Mouse (Mus musculus) embryo, embryonic 11.5 days (tissue): ENCODE results near the gene Uqcc2.

Source experiments
- DNase-seq: peaks from one replicate; pipeline ENCODE4 v3.0.0-alpha.2; 2012; ENCODE audit warnings: low read depth, low spot score

Uqcc2 gene

GRCm38 (mm10) chr17:27133551-27134141 lies at the start of gene Uqcc2:
Uqcc2 (minus strand) TSS chr17:27133916.
- peak; percentile 95 for DNase-seq

GRCm38 (mm10) chr17:27182401-27182800 lies 48.7 kb upstream of the Uqcc2 start:
- DNase-seq: no peak

DNA sequence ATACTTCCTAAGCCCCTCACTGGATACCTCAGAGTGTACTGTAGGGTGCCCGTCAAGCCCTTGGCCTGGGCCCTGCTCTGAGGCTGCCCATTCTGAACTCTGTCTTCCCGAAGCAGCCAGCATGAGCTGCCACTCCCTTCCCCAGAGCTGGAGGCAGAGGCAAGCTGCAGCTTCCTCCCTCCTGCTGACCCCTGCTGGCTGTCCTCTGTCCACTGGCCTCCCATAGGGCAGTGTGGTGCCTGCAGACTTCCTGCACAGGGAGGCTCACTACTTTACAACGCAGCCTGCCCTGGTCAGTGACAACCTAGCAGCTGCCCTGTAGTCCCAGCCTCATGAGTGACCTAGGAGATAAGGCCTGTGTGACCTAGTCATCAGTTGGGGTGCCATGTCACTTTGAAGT lies 48.0 kb upstream of the Uqcc2 start:
- DNase-seq: no peak

DNA sequence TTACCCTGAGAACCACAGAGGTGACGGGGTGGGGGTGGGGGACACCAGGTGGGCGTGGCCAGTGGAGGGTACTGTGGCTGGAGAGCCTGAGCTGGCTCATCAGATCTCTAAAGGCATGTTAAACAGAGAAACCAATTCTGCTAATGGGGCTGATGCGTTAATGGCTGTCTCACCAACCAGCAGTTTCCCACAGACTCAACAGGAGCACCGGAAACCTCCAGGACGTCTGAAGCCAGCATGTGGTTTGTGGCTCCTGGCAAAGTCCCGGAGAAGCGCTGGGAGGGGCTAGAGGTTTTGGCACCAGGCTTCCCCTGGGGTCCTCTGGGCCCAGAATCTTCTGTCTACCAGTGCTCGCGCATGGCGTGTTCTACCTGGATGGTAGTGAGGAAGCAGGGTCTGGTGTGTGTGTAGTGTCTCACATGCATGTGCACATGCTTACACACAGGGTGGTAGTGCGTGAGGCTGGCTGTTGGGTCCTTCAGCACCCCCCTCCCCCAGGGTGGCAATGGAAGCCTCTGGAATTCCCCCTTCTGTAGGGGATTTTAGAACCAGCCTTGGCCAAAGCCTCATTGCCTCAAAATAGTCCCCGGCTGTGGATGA lies 46.1 kb upstream of the Uqcc2 start:
- DNase-seq: no peak

DNA sequence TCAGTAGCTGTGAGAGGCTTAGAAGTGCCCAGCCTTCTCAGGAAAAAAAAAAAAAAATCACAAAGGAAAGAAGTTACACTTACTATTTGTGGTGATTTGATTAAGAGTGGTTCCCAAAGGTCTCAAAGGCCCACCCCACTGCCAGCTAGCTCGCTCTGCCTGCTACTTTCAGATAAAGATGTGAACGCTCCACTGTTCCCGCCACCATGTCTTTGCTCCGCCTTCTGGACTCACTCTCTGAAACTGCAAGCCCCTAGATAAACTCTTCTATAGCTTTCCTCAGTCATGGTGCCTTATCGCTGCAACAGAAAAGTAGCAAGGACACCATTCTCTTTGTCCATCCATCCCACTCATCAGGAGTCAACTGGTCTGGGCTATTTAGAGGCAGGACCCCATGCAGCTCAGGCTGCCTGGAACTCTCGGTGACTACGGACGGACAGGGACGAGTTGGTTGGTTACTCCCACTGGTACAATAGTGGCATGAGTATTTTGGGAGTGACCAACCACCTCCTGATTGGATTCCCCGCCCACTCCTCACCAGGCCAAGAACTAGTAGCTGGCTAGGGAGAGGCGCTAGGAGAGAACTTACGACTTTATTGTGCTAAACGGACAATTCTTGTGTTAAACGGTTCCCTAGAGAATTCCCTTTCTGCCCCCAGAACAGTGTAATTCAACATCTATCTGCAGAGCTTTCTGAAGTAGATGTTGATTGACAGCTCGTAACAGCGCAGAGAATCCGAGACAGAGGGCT lies 44.9 kb upstream of the Uqcc2 start:
- DNase-seq: no peak

DNA sequence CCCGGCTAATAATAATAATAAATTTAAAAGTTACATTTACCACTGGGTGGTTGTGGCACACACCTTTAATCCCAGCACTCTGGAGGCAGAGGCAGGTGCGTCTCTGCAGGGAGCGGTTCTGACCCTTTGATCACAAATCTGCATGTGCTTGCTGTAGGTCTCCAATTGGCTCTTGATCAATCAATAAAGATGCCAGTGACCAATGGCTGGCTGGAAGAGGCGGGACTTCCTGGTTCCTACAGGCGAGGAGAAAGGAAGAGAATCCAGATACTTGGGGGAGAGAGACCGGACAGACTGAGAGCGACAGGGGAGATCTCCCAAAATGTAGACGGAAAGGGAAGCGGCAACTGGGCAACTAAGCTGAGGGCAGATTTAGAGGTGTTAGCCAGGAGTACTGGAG lies 44.3 kb upstream of the Uqcc2 start:
- no peak for DNase-seq

- DNase-seq: no peak
Observed at GRCm38 (mm10) chr17:27176754-27177153, 43.0 kb upstream of the Uqcc2 start.

GRCm38 (mm10) chr17:27176287-27176686 lies 42.6 kb upstream of the Uqcc2 start:
- DNase-seq: no peak

- peak; percentile 29 for DNase-seq
Observed at GRCm38 (mm10) chr17:27175196-27175874, 41.6 kb upstream of the Uqcc2 start.

DNA sequence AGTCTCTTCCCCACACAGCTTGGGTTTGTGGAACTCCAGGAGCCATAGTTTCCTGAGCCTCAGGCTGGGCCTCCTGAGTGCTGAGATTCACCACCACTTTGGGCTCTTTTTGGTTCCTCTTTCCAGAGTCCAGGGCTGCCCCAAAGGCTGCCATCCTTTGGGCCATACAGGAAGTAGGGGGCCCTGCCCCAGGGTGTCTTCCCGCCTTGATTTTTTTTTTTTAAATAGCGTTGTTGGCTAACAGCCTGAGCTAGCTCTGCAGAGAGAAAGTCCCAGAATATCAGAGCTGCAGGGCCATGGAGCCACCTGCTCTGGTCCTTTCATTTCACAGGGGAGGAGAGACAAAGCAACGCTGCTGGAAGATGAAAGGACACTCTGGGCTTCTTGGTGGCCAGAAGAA lies 40.0 kb upstream of the Uqcc2 start:
- no peak for DNase-seq

GRCm38 (mm10) chr17:27172459-27172858 lies 38.7 kb upstream of the Uqcc2 start:
- no peak for DNase-seq

GRCm38 (mm10) chr17:27171121-27171520 lies 37.4 kb upstream of the Uqcc2 start:
- no peak for DNase-seq

DNA sequence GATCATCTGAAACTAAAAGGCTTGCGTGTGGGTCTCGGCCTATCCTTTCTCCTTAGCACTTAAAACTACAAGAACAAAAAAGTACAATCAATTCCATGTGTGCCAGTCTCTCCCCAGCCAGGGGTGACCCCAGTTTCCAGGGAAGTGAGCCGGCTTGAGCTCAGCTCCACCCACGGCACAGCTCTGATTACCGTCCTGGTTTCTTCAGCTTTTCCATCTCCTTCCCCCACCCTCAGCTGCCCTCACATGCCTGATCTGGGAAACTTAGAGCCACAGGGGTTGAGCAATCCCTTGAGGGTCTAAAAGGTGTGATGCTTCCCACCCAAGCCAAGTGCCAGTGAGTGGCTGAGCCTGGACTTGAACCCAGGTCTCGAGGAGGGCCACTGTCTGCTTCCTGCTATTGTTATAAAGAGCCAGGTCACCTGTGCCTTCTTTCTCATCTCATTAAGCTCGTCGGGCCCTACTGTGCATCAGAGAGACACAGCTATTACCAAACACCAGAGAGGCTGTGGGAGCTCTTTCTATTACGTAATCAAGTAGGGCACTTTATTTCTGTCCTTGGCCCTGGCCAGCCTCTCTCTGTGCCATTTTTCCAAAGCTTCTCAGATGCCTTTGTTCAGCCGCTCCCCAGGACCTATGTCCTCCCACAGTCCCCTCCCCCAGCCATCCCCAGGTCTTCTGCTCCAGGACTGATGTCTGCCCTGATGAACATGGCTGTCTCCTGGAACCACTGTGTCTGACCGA lies 36.4 kb upstream of the Uqcc2 start:
- DNase-seq: no peak

DNA sequence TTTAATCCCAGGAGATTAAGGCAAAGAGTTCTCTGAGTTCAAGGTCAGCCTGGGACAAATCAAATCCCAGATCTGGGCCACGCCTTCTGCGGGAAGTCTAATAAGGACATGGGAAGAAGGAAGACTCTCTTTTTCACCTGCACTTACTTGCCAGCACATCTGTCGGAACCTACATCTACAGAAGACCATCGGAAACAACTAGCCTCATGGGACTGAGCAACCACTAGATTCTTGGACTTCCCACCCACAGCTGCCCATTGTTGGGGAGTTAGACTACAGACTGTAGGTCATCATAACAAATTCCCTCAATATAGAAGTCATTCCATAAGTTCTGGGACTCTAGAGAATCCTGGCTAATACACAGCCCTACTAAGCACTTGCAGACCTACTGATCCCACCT lies 34.9 kb upstream of the Uqcc2 start:
- no peak for DNase-seq

DNA sequence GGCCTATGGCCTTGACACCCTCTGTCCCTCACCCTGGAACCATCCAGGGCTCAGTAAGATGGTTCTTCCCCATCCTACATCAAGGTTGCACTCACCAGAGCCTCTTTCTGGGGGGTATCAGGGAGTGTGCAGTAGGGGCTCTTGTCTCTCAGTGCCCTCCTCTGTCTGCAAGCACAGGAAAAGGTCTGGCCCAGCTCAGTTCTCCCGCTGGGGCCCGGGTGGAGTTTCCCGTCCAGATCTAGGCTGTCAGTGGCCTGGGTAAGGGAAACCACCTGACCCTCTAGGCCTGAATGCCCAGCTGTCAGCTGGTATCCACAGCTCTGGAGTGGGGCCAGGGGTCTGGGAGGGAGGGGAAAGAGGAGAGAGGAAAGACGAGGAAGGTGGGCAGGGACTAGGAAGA lies 33.8 kb upstream of the Uqcc2 start, which contains the start of gene Ip6k3:
TSS of gene Ip6k3 (minus strand) at position 251 of the 400 bp plus-strand sequence.
- DNase-seq: no peak

DNA sequence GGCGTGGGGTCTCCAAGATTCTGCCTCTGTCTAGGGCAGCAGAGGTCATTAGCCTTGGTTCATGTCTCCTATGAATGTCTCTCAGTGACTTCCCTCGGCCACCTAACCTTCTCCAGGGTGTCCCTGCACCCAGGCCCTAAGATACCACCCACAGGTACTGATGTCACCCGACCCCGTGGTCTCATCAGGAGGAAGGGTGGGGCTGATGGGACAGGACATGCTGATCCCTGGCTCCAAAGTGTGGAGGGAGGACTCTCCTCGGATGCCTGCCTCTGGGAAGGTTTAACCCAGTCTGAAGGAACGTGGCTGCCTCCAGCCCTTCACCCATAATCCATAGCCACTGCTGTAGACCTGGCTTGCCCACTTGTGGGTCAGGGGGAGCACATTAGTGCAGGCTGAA lies 33.2 kb upstream of the Uqcc2 start:
- DNase-seq: no peak

- DNase-seq: no peak
Observed at GRCm38 (mm10) chr17:27165054-27165773, 31.5 kb upstream of the Uqcc2 start.

GRCm38 (mm10) chr17:27160905-27161304 lies 27.2 kb upstream of the Uqcc2 start:
- DNase-seq: no peak

GRCm38 (mm10) chr17:27159169-27159568 lies 25.5 kb upstream of the Uqcc2 start:
- DNase-seq: no peak

DNA sequence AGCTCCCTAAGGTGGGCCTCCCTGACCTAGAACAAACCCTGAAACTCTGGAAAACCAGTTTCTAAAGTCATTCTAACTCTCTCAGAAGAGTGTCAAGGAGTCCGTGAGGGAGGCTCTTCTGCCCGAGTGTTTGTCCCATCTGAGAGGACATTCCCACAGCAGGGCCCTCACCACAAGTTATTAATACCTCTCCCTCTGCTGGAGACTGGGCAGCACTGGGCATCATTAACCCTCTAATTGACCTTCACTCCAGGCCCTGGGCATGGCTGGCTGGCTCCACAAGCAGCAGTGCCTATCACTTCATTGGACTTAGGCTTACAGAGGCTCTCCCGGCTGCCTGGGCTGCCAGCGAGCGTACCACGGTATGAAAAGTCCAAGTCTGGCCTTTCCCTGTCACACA lies 24.7 kb upstream of the Uqcc2 start:
- no peak for DNase-seq

DNA sequence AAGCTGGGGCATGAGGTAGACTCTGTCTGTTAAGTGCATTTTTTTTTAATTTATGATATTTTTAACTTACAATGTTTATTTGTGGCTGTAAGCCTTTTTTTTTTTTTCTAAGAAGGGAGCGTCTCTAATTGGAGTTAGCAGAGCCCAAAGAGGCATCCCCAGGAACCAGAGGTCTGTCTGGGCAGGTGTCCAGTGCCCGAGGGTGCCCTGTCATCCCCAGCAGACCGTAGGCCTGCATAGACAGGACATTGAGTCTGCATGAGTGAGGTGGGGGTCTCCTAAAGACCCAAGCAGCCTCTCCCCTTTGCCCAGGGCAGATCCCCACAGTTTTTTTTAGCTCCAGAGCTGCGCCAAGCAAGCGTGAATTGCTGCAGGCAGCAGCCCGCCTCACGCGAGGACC lies 22.0 kb upstream of the Uqcc2 start:
- DNase-seq: no peak
